Mouse (Mus musculus) adrenal gland, adult 2 months (tissue): ENCODE measurements around the gene Pou2f1. TPM values are rescaled to one million over a fixed set of nuclear protein-coding genes. Genes with fewer than 3 reads are reported as not detected.
"Not testable (repeated sequence)": the region's sequence is repeated elsewhere in the genome, so short reads cannot be mapped to it uniquely, and the experiment has no call there.

Experiments used
- DNase-seq: peaks from one replicate; pipeline ENCODE4 v3.0.0; 2021
- polyA plus RNA-seq: library from polyadenylated mRNA; depleted of rRNA; stranded (reverse); fragments of >200 nt; gene quantifications from 2 replicates; pipeline ENCODE4 v1.2.3, GENCODE M21; 2012
- total RNA-seq, 2 experiments: library from RNA; stranded (reverse); gene quantifications; 2 replicates each; pipeline ENCODE4 v1.2.3; 2021

Gene Pou2f1
- total and polyA plus RNA-seq, 3 experiments = 13.1 to 22.9 (median 14.0) TPM

DNA sequence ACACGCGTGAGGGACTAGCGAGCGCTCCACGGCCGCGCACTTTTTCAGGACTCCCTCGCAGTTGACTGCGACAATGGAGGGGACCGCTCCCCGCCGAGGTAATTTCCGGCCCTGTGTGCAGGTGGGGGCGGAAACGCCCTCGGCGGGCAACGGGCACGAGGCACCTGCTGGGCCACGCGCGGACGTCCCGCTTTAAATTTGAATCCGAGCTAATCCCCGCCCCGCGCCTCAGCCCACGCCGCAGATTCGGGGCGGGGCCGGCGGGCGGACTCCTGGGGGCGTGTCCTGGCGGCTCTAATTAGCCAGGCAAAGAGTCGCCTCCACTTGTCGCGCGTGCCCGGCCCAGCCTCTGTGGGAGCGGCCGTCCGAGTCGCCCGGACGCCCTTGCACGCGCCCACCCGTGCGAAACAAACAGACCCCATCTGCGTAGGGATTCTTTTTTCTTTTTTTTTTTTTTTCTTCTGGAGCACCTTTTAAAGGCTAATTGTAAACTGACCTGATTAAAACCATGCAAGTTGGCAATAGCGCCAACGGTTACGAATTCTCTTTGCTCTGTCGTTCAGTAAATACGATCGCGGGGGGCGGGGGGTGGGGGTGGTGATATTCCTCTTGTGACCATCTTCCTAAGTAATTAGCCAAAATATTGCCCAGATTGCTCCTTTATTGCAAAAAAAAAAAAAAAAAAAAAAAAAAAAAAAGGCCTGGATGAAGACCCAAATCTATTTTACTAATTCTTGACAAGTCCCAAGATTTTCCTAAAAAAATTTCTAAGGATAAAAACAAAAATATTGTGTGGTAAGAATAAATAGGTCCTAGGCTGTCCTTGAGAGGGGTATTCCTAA lies 924 bp upstream of the Pou2f1 start:
- DNase-seq = peak; percentile 95

DNA sequence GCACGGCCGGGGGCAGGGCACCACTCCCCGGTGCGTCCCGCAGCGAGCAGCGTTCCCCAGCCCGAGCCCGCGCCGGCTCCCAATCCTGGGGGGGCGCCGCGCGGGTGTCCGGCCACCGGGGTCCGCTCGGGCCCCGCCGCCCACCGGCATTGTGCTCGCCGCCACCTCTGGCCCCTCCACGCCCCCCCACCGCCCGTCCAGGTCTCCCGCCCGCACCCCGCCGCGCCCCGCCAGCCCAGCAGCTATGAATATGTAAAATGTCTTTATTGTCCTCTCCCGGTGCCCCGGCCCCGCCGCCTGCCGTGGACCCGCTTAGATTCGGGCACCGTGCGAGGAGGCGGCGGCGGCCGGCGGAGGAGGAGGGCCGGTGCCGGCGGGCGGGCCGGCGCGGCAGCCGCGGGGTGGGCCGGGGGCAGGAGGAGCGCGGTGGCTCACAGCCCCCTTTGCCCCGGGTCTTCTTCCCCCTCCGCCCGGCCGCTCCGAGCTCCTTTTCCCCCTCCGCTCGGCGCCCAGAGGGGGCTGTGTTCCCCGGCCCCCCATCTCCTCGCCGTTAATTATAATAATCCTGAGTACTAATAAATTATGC lies 481 bp downstream of the Pou2f1 start:
- no peak for DNase-seq

DNA sequence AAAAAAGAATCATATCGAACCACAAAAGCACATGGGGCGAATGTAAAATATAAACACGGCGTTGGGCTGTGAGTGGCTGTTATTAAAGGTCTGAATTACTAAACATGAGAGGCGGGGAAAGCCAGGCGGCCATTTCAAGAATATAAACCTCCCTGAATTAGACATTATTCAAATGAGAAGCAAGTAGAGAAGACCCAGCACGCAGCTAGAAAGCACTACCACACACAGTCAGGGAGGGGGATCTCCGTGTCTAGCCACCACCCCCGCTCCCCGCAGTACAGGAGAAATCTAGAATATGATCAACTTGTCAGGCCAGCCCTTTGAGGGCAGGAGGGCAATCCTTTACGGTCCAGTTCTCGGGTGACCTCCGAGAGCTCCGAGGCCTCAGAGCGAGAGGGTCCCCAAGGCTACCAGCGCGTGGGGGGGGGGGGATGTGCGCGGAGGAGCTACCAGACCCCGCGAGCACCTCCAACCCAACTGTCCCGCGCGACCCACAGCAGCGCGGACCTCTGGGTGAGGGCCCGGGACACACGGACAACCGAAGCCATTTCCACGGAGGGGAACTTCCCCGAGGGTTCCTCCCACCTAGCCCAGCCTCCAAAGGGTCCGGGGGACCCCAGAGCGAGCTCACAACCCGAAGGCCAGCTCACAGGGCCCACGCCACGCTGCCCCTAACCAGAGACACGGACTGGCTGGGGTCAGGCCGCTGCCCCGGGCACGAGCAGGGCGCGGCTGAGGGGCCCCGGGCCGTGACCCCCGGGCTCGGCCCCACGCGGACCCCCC lies 1.2 kb downstream of the Pou2f1 start:
- peak; percentile 65 for DNase-seq

DNA sequence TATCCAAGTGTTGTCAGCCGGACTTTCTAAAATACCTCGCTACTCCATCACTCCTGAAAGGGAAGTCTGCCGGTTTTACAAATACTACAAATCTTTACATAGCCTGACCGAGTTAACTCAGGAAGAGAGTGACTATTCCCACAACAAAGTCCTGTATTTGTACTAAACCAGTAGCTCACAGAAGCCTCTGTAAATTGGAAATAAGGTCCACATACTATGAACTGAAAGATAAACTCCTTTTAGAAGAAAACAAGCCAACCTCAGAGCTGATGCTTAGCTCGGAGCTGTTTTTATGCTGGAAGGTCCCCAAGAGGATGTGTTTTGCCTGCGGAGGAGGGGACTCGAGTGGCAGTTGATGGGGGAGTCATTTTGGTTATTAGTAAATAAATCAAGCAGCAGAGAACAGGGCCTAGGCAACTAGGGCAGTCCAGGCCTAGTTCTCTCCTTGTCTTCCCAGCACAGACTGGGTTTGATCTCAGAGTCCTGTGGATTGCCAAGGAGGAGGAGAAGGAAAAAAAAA lies 1.8 kb downstream of the Pou2f1 start:
- peak; percentile 66 for DNase-seq

DNA sequence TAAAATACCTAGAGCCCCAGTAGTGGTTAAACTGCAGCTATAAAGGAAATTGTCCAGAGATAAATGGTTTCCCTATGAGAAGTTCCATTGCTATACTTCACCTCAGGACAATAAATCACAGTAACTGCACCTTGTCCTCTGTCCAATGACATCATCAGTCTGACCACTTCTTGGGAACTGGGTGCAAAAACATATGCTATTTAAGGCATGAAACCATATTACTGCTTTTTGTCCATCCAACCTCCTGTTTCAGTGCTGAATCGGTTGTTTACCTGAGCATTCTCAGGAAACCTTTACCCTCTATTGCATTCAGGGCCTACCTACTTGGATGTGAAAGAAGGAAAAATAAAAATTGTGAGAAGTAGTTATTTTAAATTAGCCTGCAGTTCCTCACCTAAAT lies 2.8 kb downstream of the Pou2f1 start:
- DNase-seq = no peak

DNA sequence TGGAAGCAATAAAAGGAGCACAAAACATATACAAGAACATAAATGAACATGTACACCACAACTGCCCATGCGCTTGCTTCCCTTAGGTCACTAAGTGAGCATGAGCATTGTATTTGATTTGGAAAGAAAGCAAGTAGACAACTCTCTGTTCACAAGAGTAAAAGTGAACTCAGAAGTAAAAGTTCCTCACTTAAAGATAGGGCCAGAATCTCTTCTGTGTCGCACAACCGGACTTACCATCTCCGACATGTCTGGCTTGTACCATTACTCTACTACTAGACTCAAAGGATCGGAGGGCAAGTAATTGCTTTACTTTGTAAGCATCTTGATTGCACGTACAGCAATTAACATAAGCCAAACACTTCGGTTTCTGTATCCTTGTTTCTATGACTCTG lies 6.8 kb downstream of the Pou2f1 start:
- DNase-seq = no peak

DNA sequence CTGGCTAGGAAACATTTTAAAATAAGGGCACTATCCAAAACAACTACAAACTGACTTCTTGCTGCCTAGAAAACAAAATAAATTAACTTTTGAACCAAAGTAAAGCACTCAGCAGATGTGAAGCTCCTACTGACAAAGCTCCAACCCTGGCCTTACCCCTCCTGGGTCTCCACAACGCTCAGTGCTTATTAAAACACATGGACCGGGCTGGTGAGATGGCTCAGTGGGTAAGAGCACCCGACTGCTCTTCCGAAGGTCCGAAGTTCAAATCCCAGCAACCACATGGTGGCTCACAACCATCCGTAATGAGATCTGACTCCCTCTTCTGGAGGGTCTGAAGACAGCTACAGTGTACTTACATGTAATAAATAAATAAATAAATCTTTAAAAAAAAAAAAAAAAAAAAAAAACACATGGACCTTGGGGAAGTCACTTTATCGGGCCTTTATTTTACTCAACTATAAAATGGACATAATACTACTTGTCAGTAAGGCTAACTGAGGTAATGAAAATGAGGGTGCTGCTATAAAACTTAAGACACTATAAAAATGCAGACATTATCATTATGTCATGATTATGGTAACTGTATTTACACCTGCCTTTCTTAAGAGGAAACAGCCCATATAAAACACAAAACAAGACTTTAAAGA lies 7.3 kb downstream of the Pou2f1 start:
- not testable (repeated sequence) for DNase-seq

DNA sequence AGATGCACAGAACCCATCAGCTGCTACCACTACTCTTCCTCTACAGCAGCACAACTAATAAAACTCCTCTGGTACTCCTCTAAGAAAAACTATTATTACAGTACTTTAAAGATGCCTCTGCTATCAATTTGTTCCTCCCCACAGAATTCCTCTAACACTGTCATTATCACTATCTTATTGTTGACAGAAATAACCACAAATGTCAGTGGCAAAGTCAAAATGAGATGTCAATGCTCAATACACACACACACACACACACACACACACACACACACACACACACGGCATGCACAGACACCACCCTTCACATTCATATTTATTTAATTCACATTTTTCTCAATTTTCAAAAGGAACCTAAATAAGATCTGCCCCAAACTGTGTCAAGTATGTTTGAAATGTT lies 8.2 kb downstream of the Pou2f1 start:
- DNase-seq = no peak

DNA sequence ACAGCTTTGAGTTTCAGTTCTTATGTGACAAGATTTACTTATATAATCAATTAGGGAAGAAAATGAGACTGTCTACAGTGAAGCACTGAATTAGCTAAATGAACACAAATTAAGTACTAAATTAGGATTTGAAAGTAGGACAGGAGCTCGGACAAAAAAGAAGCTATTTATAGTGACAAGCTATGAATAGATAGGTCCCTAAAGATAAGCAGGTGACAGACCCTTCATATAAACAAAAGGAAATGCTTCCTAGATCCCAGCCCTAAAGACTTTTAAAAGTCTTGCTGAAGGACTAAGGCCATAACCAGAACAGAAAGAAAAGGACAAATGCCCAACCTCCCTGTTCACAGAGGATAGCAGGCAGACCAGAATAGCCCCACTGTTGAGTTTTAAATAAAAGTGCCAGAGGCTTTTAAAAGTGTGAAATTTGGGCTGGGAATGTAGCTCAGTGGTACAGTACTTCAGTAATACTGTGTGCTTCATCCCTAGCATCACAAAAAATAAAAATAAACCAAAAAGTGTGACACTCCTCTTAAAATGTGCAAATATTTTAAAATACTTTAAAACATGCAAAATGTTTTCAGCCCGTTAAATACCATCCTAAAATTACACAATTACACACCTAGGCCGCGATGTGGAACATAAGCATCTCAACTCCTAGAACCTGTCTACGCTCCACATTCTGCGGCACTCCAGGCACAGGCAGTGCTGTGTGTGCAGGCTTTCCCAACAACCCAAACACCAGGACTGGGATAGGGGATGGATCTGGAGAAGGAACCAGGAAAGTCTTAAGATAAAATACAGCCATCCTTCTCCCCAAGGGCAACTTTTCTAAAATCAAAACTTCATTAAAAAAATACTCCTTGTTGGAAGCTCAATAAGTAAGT lies 9.0 kb downstream of the Pou2f1 start:
- DNase-seq = no peak

DNA sequence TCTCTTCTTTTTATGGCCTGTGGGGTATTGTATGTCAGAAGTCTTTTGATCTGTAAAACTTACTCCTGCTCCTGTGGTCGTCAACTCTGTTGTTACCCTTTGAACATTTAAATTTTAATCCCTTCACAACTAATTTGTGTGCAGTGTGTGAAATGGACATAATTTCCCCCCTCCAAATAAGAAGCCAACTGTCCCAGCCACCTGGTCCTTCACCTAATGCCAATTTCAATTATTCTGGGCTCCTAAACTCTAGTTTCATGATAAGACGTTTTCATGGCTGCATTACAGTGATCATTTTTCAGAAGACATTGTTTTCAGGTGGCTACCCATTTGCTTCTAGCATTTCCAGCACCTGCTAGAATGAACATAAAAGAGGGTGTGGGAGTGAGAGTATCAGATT lies 13.9 kb downstream of the Pou2f1 start:
- DNase-seq = no peak

DNA sequence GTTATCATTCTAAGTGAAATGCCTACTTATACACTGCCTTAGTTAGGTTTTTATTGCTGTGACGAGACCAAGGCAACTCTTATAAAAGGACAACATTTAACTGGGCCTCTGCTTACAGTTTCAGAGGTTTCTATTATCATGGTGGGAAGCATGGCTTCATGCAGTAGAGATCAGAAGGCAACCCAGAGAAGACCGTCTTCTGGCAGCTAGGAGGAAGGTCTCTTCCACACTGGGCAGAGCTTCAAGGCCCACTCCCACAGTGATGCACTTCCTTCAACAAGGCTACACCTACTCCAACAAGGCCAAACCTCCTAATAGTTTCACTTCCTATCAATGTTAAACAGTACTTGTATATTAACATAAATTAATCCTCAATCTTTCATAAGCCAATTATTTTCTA lies 14.4 kb downstream of the Pou2f1 start:
- no peak for DNase-seq

DNA sequence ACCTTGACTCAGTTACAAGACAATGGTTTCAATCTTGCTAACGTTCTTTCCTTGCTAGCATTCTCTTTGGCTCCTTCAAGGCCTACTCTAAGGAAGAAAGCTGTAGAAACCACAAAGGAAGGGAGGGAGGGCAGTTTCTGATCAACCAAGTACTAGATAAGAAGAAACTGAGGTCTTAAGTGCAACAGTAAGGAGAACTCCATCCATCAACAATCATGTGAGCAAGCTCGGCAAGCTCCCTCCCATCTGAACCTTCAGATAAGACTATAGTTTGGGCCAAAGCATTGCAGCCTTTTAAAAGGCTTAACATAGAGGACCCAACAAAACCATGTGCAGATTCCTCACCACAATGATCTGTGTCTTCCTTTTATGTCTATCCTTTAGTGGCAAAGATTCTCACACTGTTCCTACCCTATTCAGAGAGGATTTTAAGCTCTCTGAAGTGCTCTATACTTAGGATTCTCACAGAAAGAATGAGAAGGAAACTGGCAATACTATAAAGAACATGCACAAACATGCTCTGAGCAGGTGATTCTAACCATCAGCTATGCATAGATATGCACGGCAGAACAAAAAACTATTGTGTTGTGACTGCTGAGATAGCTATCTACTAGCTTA lies 16.6 kb downstream of the Pou2f1 start:
- no peak for DNase-seq

DNA sequence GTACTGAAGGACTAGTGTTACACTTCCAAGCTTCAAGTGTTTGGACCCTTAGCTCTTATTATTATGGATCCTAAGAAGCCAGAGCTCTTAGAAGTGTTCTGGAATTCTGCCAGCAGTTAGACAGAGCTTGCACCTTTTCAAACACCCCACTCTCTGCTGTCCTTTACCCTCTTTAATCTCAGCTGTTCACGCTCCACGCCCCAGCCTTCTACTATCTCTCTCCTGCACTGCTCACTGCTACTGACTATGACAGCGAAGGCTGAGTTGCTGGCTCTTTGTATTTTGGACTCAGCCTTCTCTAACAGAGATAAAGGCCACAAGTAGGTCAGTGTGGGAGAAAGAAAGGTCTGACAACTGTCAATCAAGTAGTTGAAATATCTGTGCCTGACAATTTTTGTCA lies 17.3 kb downstream of the Pou2f1 start:
- no peak for DNase-seq

DNA sequence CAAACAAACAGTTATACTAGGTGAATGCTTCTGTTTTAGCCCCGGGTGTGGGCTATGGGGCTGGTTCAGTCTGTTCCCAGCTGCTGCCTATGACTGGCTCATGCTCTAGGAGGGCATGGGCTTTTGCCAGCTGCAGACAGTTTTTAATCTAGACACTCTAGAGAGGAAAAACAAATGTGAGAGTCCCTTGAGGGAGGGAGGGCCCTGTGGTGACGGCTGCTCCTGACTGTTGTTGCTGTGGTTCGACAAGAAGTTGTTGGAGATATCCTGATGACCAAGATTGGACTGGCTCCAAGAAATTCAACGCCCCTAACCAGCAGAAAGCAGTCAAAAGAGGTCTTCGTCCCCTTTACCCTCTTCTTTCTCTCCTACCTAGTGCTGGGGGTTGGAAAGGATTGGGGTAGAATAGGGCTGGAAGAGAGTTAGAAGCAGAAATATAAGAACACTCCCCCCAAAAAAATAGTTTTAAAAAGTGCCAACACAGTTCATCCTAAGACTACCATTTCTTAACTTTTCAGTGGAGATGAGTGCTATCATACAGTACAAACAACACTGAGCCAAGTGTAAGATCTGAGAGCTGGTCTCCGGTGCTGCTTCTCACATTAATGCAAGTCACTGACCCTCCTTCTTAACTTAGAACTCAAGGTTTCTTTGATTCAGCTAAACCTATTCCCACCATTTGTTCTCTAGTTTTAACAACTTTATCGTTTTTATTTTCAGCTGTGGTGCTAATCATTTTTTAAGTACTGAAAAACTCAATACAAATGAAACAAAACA lies 25.6 kb downstream of the Pou2f1 start:
- DNase-seq = no peak

DNA sequence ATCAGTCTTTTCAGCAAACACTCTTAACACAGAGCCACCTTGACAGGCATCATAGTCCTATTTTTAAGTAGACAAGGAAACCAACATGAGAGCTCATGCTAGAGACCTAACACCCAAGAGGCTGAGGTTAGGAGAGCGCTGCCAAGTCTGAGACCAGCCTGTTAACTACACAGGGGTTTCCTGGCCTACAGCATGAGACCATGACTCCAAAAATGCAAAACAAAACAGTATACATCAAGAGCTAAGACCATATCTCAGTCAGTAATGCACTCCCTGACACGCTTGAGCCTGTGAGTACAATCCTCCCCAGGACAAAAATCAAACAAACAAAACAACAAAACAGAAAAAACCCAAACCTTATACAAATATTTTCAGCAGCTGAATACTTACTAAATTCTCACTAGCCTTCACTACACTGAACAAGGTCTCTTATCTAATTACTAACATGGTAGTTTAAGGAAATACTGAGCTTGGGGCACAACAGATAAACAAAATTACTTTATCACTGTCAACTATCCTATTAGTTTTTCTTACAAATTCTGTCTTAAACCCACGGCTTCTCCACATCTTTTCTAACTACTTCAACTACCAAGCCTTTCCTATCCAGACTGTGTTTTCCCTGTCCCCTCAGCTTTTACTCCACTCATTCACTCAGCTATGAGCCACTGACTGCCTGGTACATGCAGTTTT lies 33.3 kb downstream of the Pou2f1 start:
- no peak for DNase-seq

DNA sequence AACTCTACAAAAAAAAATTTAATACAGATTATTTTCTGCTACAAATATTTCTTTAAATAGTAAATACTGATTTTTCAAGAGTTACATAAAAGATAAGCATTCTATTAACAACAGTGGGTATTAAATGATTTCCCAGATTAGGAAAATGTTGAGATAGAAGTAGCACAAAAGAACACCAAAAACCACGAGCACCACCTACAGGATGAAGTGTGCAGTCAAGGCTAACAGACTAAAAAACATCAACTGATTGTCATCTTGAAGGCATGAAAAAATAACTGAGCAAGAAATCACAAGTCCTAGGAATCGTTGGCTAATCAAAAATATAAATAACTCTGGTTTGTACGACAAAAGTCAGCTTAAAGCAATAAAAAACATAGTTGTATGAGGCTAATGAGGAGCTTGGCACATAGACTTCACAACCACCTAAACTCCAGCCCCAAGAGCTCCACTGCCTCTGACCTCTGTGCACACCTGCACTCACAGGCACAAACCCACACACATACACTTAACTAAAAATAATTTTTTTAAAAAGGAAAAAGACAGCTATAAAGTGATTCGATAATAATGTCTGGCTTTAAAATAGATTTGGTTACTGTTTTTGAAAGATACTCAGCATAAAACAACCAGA lies 35.3 kb downstream of the Pou2f1 start:
- peak; percentile 44 for DNase-seq

DNA sequence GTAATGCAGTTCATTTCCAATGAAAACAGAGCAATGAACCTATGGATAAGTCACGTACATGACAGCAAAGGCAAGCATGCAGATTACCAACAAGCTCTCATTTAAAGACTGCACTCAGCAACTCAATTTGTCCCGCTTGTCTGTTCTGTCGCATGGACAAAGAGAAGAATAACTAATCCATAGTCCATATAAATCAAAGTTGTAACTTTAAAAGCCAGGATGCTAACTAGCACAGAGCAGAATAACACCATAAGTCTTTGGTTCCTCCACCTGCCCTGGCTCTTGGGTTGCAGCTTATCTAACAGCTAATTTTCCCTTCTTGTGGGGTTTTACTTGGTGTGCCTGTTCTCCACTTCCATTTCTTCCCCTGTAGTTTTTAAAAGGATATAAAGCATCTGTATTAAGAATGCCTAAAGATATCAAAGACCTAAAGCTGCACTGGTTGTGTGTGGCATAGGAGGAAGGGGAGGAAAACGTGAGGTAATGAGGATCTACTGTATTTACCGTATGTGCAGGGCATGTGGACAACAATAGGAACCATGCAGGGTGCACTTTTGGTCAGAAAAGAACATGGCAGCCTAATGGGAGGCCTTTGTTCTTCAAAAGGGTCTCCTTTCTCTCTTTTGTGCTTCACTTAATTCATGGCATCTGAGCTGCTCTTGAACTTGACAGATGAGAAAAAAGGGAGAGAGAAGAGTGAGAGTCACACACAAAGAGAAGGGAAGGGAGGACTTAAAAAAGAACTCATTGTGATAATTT lies 36.1 kb downstream of the Pou2f1 start:
- DNase-seq = no peak
